Mouse (Mus musculus) skeletal muscle tissue, adult 2 months (tissue): ENCODE results near the gene Hemgn.
A peak's percentile ranks its signal among the peaks of the same experiment; 100 is the strongest.

Experiments used
- DNase-seq: peaks from one replicate; pipeline ENCODE4 v3.0.0-alpha.2; 2012; ENCODE audit warnings: low read depth, low spot score

Hemgn gene

DNA sequence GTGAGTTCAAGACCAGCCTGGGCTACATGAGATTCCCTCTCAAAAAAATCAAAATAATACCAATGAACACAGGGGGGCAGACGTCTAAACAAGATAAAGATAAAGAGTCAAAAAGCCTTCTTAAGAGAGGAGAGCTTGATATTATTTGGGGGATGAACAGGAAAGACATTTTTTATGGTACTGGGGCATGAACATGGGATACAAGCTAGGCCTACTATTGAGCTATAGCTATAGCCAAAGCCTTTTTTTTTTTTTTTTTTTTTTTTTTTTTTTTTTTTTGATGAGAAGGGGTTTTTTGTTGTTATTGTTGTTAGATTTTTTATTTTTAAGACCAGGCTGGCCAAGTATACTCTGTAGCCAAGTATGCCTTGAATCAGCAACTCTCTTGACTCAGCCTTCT, 1.2 kb downstream of the Hemgn start:
- no peak for DNase-seq

DNA sequence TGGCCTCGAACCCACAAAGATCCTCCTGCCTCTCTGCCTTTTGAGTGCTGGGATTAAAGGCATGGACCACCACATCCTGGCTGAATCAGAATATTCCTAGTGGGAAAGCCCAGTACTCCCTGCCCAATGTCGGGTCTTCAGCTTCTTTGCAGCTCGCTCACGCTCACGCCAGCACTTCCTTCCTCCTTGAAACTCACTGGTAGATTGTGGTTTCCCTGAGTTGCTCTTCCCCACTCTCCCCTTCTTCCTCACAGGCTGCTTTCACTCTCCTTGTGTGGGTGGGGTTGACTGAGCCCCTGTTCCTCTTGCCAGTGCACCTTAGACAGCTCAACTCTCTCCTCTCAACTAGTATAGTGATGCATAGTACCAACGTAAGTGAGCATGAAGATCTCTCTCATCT, 1.8 kb downstream of the Hemgn start:
- no peak for DNase-seq

DNA sequence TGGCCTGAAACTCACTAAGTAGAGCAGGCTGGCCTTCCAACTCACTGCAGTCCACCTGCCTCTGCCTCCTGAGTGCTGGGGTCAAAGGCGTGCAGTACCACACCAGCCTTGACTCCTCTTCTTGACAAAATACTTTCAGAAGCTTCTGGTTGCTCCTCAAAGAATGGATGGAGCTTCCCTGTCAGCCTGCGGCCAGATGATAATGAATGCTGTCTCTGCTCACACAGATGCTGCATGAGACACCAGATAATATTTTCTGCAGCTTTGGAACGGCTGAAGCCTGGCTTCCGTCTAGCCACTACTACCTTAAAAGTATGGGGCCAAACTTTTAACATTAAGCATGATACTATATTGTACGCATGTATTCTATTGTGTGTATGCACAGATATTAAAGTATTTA, 2.6 kb downstream of the Hemgn start:
- no peak for DNase-seq

DNA sequence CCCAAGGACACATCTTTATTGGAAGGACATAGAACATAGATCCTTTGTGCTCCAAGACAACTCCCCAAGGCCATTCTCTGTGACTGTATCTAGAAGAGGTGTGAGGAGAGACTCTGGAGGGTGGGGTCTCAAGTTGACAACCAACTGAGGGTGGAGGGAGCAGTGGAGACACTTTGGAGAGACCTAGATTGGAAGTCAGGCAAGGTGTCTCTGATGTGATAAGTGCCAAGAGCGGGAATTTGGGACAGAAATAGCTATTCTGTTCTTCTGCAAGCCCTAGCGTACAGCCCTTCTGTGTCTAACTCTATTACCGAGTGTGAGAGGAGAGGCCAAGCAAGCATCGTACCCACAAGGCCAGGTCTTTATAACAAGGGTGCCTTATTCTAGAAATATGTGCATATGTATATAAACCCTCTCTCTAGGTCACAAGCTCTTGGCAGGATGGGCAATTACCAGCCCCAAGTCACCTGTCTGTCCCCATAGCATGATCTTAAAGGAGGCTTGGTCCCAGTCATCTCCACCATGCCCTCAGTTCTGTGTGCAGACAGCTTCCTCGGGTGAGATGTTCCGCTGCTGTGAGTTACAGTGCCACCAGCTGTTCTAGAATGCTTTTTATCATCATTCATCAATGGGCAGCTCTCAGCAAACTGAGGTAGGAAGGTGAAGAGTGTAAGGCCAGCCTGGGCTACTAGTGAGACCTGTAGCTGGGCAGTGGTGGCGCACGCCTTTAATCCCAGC, 6.2 kb downstream of the Hemgn start:
- no peak for DNase-seq

DNA sequence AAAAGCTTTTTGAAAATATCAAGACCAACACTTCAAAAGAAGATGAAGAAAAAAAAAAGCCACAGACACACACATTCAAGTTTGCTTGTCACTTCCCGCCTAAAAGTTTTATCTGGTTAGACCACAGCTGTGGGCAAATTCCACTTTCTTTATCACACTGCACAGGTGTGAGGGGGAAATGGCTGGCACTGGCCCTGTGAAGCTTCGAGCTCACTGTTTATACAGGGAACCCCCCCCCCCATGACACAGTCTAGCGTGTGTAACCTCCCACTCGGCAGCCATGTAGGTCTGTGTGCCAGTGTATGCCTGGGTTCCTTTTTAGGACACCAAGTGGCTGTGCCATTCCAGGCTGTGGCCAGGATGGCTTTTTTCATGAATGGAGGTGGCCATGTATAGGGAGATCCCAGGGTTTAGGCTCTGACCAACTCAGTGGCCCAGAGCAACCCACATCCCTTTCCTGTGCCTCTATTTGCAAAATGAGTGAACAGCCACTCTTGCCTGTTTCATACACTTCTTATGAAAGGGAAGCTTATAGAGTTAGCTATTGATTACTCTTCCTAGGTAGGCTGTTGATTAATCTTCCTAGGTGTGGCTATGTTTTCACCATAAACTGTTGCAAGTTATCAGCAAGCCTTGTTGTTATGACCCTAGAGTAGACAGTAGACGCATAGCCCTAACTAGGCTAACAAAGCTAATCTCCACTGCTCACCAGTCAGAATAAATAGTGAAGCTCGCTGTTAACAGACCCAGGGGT, 9.1 kb downstream of the Hemgn start:
- no peak for DNase-seq

DNA sequence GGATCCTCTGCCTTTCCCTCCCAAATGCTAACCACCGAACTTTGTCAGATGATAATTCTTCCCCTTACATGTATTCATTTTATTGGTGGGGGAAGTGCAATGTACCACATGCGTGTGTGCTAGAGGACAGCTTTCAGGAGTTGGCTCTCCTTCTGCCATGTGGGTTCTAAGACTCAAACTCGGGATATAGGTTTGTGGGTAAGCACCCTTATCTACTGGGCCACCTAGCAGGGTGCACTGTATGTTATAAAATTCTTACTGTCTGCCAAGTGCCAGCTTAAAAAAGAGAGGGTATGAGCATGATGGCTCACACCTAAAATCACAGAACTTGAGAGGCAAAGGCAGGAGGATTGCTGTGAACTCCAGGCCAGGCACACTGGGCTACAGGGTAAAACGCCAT, 14.5 kb downstream of the Hemgn start:
- DNase-seq = no peak

DNA sequence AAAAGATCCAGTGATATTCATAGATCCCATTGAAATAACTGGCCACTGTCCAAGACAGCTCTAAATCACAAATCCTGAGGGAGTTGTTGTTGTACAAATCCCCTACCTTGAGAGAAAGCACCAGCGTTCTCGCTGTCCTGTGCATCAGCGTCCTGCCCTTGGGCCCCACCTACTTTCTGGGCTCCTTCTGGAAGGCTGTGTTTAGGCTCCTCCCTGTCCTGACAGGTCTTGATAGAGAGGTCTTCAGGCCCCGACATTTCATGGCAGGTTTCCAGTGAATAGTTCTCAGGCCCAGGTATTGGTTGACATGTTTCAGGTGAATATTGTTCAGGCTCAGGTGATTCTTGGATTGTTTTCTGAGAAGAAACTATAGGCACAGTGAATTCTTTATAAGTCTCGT, 17.6 kb downstream of the Hemgn start:
- no peak for DNase-seq

DNA sequence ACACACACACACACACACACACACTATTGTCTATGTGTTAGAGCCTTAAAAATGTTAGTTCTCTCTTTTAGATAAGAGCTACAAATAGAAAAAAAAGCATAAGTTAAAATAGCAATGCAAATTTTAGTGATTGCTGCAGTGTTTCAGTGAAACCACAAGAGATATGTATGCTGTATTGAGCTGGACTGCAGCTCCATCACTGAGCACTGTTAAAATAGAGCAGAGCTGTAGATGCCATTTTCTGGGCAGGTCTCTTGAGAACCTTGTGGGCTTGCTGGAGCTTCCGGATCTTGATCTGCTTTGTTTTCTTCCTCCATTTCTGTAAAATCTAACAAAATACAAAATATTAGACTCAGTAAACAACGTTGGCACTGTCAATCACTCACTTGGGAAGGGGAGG, 18.9 kb downstream of the Hemgn start:
- no peak for DNase-seq

DNA sequence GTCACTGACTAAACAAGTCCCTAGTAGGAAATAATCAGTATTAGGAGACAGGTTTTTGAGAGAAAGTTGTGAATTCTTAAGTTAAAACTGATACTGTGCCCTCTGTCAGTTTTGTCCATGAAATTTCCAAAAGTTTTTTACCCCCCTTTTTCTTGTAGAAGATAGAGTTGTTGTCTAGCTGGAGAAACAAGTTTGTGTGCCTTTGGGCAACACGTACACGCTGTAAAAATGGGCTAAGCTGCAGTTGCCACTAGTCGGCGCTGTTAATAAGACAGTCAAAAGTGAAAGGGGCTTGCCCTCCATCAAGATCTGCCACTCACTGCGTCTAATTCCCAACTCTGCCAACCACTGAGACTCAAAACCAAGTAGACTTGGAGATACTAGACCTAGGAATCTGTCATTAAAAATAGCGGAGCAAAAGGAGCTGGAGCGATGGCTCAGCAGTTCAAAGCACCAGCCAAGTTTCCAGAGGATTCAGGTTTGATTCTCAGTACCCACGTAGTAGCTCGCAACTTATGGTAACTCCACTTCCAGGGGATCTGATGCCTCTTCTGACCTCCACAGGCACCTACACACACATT, 22.8 kb downstream of the Hemgn start:
- DNase-seq = peak; percentile 59

DNA sequence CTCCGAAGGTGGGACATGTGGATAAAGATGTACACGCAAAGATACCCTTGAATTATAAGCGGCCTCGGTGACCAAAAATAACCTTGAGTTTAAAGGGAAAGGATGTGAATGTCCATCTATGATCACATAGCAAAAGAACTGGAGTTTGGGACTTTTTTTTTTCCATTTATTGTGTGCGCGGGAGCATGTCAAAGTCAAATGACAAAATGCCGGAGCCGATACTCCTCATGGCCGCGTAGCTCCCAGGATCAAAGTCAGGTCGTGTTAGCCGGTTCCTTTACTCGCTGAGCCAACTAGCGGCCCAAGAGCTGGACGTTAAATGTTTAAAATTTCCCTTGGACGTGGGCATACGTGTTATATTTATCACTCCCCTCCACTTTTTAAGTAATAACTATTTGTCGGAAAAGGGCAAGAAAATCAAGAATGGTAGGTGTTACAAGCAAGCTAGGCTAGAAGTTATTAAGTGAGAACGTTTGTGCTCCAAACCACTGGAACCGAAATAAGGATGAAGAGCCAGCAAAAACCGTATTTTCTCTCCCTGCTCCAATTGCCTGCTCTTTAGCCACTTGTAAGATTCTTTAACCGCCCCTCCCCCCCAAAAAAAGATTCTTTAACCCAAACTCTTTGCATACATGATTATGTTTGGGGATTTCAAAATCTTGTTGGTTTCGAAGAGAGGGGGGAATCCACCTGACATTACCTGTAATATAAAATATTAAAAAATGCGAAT, 23.5 kb downstream of the Hemgn start:
- no peak for DNase-seq

DNA sequence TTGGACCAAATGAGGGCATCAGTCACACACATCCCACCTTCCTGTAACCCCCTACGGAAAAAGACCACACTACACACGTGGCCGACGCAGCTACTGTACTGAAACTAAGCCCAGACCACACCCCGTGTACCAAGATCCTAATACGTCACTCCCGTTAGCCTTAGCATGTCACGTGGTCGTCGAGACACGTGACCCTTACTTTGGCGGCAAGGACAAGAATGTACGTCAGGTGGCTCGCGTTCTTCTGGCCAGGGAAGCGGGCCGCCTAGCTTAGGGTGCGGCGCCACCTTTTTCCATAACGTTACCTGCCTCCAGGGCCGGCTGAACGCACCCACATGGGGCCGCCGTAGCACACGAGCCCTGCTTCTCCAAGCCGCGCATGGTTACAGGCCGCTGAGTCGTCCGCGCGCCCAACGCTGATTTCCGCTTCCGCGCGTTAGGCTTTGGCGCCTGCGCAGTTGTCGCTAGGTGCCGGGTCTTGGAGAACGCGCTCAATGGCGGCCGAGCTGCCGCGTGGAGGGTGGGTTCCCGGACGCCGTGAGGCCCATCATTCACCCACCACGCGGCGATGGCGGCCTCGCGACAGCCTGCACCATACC, 24.2 kb downstream of the Hemgn start, which contains the start of gene Trmo:
Gene Trmo, minus strand, starts transcription at position 425 of the 599 bp plus-strand sequence.
- DNase-seq = peak; percentile 100

DNA sequence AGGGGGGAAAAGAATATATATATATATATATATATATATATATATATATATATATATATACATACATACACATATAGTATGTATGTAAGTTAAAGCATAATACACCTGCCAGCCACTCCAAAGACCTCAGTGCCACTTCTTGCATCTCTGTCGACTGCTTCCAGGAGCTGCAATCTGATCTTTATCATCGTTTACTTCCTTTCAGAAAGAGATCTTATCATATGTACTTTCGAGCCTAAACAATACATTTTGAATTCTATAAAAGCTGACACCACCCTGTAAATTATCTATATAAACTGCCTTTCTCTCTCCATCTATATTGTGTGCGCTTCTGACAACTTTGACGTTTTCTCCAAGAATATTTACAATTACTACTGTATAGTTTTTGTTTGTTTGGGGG, 24.8 kb downstream of the Hemgn start:
- DNase-seq = no peak

DNA sequence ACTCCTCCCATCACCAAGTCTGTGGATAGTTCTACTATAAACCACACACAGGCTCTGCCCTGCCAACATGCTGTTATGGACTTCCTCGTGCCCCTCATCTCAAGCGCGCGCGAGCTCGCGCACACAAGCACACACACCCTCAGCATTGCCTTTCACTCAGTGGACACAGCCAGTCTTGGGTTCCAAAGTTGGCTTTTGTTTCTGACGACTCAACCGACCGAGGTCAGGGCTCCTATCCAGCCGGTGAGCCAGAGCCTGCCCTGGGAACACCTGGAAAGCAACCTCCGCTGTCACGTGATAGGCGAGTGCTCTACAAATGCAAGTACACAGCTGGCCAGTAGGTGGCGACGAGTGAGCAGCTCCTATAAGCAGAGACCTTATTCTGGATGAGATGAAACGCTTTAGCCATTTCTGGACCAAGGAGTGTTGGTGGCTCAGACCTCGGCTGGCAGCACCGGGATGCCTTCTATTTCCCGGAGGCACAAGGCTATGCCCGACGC, 38.4 kb downstream of the Hemgn start:
- DNase-seq = peak; percentile 57

DNA sequence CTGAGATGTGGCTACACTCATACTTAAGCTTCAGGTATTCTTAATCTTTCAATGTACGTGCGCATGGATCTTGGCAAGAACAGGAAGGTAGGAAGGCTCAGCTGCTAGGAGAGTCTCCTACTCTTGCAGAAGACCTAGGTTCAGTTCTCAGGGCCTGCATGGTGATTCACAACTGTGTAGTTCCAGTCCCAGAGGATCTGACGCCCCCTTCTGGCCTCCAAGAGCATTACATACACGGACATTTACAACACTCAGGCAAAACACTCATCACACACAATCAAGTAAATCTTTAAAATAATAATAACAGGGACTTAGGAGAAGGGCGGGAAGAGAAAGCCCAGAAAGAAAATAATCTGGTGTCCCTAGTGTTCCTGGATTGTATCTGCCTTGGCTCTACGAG, 38.9 kb downstream of the Hemgn start:
- DNase-seq = no peak

DNA sequence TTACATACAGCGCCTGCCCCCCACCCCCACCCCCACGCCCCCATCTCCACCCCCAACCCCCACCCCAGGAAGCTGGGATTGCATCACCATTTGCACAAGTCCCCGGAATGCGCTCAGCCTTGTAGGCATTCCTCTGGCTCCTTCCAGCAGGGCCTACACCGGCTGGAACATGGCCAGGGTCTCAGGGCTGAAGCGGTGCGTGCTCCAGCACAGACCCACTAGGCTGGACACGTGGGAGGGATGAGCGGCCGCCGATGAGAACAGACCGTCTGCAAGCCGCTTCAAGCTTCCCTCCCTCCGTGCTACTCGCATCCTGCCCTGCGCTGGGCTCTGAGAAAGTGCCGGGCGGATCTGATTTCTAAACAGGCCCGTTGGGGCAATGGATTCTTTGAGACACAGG, 42.3 kb downstream of the Hemgn start:
- DNase-seq = no peak

DNA sequence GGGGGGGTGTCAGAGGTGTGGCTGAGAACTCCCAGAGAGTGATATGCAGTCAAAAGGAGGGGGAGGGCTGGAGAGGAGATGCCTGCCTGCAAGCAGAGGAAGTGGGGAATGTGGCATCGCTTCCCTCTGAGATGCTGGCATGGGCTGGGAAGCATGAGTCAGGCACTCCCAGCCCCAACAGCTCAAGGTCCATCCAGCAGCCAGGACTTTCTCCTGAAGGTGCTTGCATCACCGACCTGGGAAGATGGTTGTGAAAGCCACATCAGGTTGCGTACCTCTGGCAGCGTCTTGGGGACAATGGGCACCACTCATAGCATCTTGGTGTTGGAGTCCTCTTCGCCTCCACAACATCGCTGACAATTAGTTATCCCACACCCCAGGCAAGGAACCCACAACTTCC, 42.9 kb downstream of the Hemgn start:
- no peak for DNase-seq

DNA sequence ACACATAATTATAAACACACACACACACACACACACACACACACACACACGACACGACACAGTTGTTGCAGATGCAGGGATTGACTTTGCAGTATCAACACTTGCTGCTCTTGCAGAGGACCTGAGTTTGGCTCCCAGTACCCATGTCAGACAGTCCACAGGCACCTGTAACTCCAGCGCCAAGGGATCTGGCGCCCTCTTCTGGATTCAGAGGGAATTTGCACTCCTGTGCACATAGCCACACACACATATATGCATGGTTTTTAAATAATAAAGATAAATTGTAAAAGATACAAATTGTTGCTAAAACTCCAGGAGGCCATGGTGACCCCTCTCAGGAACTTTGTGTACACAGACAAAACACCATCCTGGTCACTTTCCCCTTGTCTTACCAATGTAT, 44.2 kb downstream of the Hemgn start:
- no peak for DNase-seq

DNA sequence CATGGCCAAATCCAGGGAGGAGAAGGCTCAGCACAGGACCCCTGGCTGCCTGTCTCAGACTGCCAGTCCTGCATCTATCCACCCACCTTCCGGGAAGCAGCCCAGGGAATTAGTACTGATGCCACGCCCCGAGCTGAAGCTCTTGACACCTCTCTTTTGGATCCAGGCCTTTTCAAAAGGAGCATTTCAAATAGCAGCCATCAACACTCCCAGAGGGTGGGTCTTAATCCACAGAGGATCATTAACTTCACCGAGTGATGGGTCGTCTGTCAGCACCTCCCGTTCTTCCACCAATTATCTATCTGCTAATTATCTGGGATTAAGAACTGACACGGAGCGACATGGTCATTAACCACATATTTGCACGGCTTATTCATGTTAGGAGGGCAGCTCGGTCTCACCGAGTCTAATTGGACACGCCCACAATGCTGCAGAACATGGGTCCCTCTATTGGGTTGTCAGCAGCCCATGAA, 45.8 kb downstream of the Hemgn start:
- DNase-seq = no peak

DNA sequence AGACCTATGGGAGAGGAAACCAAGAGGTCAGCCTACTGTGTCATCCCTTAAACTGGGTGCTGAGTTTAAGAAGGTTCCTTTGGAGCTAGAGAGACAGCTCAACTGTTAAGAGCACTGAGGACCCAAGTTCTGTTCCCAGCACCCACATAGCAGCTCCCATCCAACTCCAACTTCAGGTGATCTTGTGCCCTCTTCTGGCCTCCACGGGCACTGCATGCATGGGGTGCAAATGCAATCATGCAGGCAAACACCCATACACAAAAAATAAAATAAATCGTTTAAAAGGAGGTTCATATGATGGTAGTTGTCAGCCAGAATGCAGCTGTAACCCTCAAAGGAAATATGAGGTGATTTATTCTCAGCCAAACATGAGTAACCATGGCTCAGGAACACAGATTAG, 48.9 kb downstream of the Hemgn start:
- no peak for DNase-seq

DNA sequence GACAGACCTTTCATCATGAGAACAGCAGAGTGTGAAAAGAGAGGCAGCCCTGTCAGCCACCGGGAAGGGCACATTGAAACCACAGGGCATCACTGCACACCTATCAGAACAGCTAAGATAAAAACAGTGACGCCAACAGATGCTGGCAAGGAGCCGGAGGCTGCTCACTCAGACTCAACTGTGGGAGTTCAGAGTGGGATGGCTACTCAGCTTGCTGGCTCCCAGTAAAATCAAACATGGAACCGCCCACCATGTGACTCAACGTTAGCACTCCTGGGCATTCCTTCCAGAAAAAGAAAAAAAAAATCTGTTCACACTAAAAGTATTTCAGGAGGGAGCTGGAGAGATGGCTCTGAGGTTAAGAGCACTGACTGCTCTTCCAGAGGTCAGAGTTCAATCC, 52.0 kb downstream of the Hemgn start:
- DNase-seq = no peak

DNA sequence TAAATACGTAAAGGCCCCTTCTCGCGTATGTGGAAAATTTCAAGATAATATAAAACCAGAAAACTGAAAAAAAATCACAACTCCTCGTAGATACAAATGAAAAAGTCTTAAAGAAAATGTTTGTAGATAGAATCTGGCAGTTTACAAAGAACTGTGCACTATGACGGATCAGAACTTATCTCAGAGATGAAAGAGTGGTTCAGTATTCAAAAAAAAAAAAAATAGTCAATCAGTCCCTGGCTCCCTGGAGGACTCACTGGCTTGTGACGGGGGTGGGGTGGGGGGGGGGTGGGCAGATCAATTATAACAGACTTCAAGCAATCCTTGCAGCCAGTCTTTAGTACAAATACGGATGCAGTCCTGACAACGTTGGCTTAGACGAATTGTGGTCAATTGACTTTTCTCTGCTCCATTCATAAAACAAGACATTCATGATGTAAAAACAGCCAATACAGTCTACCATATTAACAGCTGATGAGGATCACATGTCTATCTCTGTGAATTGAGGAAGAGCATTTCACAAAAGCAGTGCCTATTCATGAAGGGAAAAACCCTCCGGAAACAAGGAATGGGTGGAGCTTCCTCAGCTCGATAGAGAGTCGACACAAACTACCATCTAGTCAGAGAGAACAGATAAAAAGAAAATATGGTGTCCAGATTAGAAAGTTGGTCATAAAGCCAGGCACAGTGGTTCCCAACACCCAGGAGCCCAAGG, 53.6 kb downstream of the Hemgn start:
- no peak for DNase-seq
